Mouse (Mus musculus) testis, adult 2 months (tissue): ENCODE results near the gene Cdc42ep2.

Source experiments
- CTCF ChIP-seq: fragments of 200-500 bp; IDR thresholded peaks from 2 replicates; pipeline ENCODE4 v1.5.1; 2012; ENCODE audit warnings: low read depth, mild to moderate bottlenecking, inconsistent platforms, low read length, moderate library complexity; ENCODE audit not compliant: control insufficient read depth, insufficient read depth, insufficient replicate concordance
- POLR2A ChIP-seq: fragments of 200-500 bp; IDR thresholded peaks from 2 replicates; pipeline ENCODE4 v1.6.1; 2012; ENCODE audit warnings: low read depth, mild to moderate bottlenecking, inconsistent platforms, low read length, moderate library complexity; ENCODE audit not compliant: control insufficient read depth

DNA sequence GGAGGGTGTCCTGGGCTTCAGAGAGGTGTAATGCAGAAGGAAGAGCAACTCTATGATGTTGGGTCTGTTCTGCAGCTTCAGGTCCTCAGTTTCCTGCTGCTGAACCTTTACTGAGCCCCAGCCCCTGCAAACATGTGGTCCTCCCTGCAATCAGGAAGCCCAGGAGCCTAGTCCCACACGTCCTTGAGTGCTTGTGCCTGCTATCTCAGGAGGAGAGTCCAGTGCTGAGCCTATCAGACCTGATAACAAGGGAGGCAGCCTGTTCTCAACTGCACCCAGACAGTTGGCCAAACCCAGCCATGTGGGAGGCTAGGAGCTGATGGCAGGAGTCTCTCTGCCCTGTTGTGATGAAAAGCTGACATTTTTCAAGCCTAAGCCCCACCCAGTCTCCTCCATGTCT lies 40.7 kb downstream of the Cdc42ep2 start:
- TF ChIP-seq CTCF: no peak
- no peak for TF ChIP-seq POLR2A
